Mouse (Mus musculus): ENCODE results near the gene Arl14. TPM values are rescaled to one million over a fixed set of nuclear protein-coding genes. Genes with fewer than 3 reads are reported as not detected.

Gene Arl14
- polyA plus RNA-seq (2015; fragmentation: Nextera tagmentation; extraction: Ambion mirVana): not detected in 2 replicates

DNA sequence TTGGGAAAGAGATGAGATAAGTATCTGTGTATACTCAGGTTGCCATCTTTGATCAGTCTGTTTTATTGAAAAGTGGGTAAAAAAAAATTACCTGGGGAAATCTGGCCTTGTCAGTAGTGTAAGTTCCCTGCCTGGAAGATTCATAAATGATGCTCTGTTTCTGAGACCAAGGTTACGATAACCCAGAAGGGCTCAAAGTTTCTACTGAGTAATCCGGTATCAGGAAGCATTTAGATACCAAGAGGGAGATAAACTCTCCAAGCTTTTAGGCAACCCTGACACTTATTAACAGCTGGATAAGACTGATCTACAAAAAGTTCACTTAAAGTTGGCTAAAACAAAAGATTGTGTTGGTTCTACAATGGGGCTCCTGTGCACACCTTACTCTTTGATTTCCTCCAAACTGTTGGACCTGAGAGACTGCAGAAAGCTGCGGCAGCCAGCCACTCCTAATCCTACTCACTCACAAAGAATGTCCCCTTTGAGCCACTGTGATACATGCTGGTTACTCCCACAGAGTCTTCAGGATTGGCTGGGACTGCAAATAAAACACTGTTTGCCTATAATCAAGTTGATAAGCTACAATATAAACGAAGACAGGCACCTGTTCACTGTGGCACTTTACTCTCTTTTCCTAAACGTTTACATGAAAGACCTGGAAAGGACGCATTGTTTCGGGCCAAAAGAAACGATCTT, at the start of gene Arl14:
Gene Arl14 (plus strand): TSS at position 614 of the 696 bp plus-strand sequence.
- Histone ChIP-seq H3K9me3 (no peaks in the 10 kb centered on the region), H3K4me3 (no peak within 1 kb of the TSS), H3K4me2 (no peak within 1 kb of the TSS), H3K9ac (no peak within 1 kb of the TSS), H3K36me3 (replicated peaks) (no peaks in the 10 kb centered on the region), H3K4me1 (no peaks in the 10 kb centered on the region), H3K27ac (no peak within 1 kb of the TSS), H3K27me3 (replicated peaks) (no peaks in the 10 kb centered on the region)
- 74% methylated on average over 8 of the region's 8 CpGs for WGBS
- ATAC-seq (replicated peaks): no peak

DNA sequence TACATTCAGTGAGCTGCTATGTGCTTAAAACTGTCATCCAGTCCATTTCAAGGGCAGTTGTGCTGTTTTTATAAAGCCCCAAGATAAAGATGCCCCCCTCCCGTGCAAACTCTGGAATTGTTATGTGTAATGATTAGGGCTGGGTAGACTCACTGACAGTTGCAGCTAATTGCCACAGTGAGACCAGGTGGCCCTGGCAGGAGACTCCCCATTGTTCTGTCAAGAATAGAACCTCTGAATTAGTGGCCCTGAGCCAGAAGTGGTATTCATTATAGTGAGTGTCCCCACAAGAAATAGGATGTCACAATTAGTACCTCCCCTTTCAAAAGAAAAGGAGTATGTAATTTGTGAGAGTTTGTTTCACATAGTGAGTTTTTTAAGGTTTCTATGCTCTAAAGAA, 47.0 kb upstream of the Arl14 start:
- no peak for ATAC-seq (replicated peaks)
- Histone ChIP-seq H3K9me3 (no peaks in the 10 kb centered on the region), H3K27me3 (replicated peaks) (no peaks in the 10 kb centered on the region), H3K4me3 (no peak overlapping the region), H3K27ac (no peak overlapping the region), H3K4me1 (peaks cover 8% of the 10 kb centered on the region), H3K9ac (no peak overlapping the region), H3K4me2 (no peak overlapping the region), H3K36me3 (replicated peaks) (no peaks in the 10 kb centered on the region)
- 18% methylated on average over 1 of the region's 1 CpGs for WGBS

DNA sequence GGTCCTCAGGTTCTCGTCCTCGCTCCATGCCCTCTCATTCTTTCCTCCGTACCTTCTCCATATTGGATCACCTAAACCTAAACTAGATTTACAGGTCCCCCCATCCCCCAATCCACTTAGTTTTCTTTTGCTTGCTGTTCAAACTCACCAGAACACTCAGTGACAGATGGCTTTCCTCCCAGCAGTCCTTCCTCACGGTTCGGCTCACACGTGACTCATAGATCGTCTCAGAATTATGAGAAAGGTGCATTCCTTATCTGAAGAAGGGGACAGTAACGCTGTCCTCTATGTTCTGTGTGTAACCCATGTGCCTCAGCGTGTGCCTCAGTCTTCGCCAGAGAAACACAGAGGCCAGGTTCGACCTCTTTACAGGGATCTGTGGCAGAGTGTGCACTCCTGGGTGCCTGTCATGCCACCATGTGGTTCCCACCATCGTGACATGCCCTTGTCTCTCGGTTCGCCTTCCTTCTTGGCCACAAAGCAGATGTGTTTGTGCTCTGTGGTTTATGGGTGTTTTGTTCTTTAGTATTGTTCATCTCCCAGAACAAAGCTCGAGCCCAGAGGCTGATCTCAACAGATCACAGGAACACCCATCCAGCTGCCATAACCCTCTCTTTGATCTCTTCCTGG, 44.9 kb upstream of the Arl14 start:
- no peak overlapping the region for H3K4me3 ChIP-seq
- H3K4me1 ChIP-seq: peaks cover 8% of the 10 kb centered on the region
- H3K4me2 ChIP-seq: no peak overlapping the region
- H3K9ac ChIP-seq: no peak overlapping the region
- H3K9me3 ChIP-seq: no peaks in the 10 kb centered on the region
- no peaks in the 10 kb centered on the region for H3K27me3 ChIP-seq (replicated peaks)
- no peaks in the 10 kb centered on the region for H3K36me3 ChIP-seq (replicated peaks)
- WGBS: 80% methylated on average over 15 of the region's 15 CpGs
- H3K27ac ChIP-seq: no peak overlapping the region
- no peak; the same call in 1 of the 2 replicates for ATAC-seq (replicated peaks)

DNA sequence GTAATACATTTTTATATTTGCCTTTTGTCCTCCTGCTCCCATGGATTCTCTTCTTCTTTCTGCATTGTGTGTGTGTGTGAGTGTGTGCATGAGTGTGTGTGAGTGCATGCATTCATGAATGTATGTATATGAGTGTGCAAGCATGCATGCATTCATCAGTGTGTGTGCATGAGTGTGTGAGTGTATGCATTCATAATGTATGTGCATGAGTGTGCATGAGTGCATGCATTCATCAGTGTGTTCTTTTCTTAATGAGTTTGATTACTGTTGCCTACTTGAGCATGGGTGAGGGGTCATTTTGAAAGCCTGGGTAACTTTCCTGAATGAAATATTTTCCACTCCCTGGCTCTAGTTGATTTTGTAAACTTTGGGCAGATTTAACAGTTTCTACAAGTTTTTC, 44.3 kb upstream of the Arl14 start:
- peak overlapping the region; percentile 24 for H3K4me2 ChIP-seq
- H3K9ac ChIP-seq: no peak overlapping the region
- no peaks in the 10 kb centered on the region for H3K27me3 ChIP-seq (replicated peaks)
- H3K36me3 ChIP-seq (replicated peaks): no peaks in the 10 kb centered on the region
- peak; percentile 58; the same call in 1 of the 2 replicates for ATAC-seq (replicated peaks)
- H3K9me3 ChIP-seq: no peaks in the 10 kb centered on the region
- H3K27ac ChIP-seq: no peak overlapping the region
- H3K4me3 ChIP-seq: no peak overlapping the region
- peaks cover 8% of the 10 kb centered on the region for H3K4me1 ChIP-seq

DNA sequence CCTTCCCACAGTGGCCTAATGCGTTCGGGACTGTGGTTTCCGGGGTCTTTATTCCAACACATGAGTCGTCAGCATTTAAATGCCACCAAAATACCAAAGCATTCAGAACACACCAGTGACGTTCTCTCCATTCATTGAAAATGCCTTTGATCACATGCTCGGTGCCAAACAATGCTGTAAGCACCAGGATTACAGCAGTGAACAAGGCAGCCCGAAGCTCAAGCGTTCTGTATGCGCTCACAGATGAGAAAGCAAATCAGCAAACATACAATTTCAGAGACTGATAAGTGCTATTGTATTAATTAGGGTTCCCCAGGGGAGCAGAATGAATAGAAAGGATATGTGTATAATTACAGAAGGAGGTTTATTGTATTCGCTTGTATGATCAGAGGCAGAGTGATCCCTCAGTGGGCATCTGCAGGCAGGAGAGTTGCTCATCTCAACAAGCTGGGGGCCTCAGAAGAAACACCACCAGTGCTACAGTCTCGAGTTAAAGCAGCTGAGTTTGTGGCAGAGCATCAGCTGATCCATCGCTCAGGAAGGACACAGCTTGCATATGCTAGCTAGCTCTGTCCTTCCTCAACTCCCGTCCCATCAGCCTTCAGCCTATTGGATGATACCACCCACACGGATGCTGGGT, 43.7 kb upstream of the Arl14 start:
- Histone ChIP-seq H3K4me1 (peaks cover 8% of the 10 kb centered on the region), H3K27ac (no peak overlapping the region), H3K27me3 (replicated peaks) (no peaks in the 10 kb centered on the region), H3K9me3 (no peaks in the 10 kb centered on the region), H3K9ac (no peak overlapping the region), H3K36me3 (replicated peaks) (no peaks in the 10 kb centered on the region), H3K4me2 (peak overlapping the region; percentile 24), H3K4me3 (no peak overlapping the region)
- peak; percentile 83 for ATAC-seq (replicated peaks)
- 29% methylated on average over 14 of the region's 14 CpGs for WGBS

DNA sequence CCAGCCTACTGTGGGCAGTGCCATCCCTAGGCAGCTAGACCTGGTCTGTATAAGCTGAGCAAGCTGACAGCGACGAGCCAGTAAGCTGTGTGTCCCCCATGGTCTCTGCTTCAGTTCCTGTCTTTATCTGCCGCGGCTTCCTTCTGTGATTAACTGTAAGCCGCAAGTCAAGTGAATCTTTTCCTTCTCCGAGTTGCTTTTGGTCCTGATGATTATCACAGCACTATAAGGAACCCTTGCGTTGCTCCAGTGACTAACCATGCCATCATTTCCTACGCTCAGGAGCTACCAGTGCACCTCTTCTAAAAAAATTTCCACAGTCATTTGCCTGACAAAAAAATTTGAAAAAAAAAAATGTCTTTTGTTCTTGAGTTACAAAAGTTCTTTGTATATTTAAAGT, 40.7 kb upstream of the Arl14 start:
- no peak for ATAC-seq (replicated peaks)
- no peak overlapping the region for H3K27ac ChIP-seq
- WGBS: 93% methylated on average over 8 of the region's 8 CpGs
- H3K27me3 ChIP-seq (replicated peaks): no peaks in the 10 kb centered on the region
- H3K4me2 ChIP-seq: no peak overlapping the region
- H3K4me3 ChIP-seq: no peak overlapping the region
- H3K4me1 ChIP-seq: peaks cover 8% of the 10 kb centered on the region
- no peaks in the 10 kb centered on the region for H3K36me3 ChIP-seq (replicated peaks)
- no peak overlapping the region for H3K9ac ChIP-seq
- no peaks in the 10 kb centered on the region for H3K9me3 ChIP-seq

DNA sequence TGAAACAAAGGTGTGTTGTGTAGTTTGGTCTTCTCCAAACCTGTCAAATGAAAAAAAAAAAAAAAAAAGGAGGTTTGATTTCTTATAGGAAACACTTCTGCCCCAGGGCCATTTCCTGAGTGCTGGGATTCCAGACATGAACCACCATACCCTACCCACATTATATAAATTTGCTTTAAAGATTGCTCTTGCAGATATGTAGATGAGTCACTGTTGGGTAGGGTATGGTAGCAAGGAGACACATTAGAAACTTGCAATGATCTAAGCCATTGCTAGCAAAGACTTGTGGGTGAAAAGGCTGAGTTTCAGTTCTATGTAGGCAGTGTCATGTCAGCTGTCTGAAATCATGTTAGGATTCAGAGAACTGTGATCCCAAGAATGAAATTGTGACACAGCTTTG, 40.0 kb upstream of the Arl14 start:
- H3K9me3 ChIP-seq: no peaks in the 10 kb centered on the region
- H3K4me2 ChIP-seq: no peak overlapping the region
- no peak overlapping the region for H3K27ac ChIP-seq
- no peak overlapping the region for H3K9ac ChIP-seq
- no peak for ATAC-seq (replicated peaks)
- H3K36me3 ChIP-seq (replicated peaks): no peaks in the 10 kb centered on the region
- peaks cover 8% of the 10 kb centered on the region for H3K4me1 ChIP-seq
- no peak overlapping the region for H3K4me3 ChIP-seq
- H3K27me3 ChIP-seq (replicated peaks): no peaks in the 10 kb centered on the region

DNA sequence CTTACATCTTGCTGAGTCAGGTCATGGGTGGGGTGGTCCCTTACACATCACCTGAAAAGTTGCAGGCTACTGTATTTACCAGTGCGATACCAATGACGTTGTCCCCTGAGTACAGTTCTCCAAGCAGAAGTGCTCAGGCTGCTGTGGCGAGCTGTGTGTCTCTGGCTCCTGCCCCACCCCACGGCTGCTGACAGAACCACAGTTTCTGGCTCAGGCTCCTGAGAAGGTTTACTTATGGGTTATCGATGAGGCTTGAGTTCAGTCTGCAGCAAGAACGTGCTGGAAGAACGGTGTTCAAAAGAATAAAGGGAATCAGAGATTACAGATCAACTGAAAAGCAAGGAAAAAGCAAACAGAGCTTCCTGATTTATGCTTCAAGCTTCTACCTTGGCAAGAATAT, 37.0 kb upstream of the Arl14 start:
- H3K9me3 ChIP-seq: no peaks in the 10 kb centered on the region
- H3K36me3 ChIP-seq (replicated peaks): no peaks in the 10 kb centered on the region
- no peaks in the 10 kb centered on the region for H3K4me1 ChIP-seq
- H3K4me3 ChIP-seq: no peak overlapping the region
- H3K27ac ChIP-seq: no peak overlapping the region
- H3K4me2 ChIP-seq: no peak overlapping the region
- H3K9ac ChIP-seq: no peak overlapping the region
- H3K27me3 ChIP-seq (replicated peaks): no peaks in the 10 kb centered on the region
- WGBS: 90% methylated on average over 7 of the region's 7 CpGs
- ATAC-seq (replicated peaks): no peak

DNA sequence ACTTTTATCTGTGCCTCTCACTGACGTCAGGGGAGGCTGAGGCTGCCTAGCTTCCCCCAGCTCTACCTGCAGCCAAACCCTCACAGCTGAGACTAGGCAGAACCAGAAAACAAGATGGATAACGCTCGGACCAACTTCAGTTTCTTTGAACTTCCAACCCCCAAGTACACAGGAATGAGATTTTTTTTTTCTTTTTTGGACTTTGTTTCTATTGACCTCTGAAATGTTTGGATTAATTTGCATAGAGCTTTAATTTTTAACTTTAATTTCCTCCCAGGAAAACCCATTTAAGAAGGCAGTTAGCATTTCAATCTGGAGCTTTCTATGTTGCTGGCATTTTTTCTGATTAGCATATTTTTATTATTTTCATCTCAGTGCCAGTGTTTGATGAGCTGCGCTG, 36.2 kb upstream of the Arl14 start:
- Histone ChIP-seq H3K9me3 (no peaks in the 10 kb centered on the region), H3K4me3 (no peak overlapping the region), H3K36me3 (replicated peaks) (no peaks in the 10 kb centered on the region), H3K4me1 (no peaks in the 10 kb centered on the region), H3K27me3 (replicated peaks) (no peaks in the 10 kb centered on the region), H3K9ac (no peak overlapping the region), H3K27ac (no peak overlapping the region), H3K4me2 (no peak overlapping the region)
- no peak for ATAC-seq (replicated peaks)
- WGBS: 75% methylated on average over 4 of the region's 4 CpGs

DNA sequence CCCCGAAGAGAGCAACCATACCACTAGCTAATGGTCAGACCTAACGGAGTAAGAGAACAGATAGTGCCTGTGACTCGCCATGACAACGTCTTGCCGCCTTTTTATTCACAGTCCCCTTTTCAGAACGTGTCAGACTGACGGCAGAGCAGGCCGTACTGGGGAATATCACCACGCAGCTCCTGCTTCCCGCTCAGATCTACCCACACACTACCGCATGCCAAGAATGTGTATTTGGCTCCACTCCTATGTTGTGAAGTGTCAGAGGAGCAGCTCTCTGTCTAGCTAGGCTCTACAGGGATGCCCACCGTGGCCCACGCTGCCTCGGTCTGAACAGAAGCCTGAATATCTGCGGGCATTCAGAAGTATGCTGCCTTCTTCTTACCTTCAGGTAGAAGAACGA, 35.6 kb upstream of the Arl14 start:
- no peaks in the 10 kb centered on the region for H3K4me1 ChIP-seq
- no peak overlapping the region for H3K4me3 ChIP-seq
- no peak for ATAC-seq (replicated peaks)
- no peaks in the 10 kb centered on the region for H3K36me3 ChIP-seq (replicated peaks)
- H3K27ac ChIP-seq: no peak overlapping the region
- no peaks in the 10 kb centered on the region for H3K9me3 ChIP-seq
- H3K4me2 ChIP-seq: no peak overlapping the region
- H3K9ac ChIP-seq: no peak overlapping the region
- WGBS: 74% methylated on average over 16 of the region's 16 CpGs
- H3K27me3 ChIP-seq (replicated peaks): no peaks in the 10 kb centered on the region

DNA sequence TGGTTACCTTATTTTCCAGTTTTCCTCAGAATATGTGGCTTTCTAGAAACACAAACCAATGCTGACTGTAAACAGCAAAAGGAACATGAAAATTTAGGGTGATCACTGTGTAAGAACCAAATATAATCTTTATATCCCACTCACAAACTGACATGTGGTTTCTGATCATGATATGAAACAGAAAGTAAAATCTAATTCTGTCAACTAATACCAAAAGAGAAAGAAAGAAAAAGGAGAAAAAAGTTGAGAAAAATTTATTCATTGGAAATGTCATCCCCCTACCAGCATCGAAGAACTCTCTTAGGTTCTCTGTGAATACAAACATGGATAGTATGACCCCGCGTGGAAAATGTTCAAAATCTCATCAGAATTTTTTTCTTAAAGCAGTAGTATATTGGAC, 29.2 kb upstream of the Arl14 start:
- Histone ChIP-seq H3K4me3 (no peak overlapping the region), H3K27ac (no peak overlapping the region), H3K4me2 (no peak overlapping the region), H3K36me3 (replicated peaks) (no peaks in the 10 kb centered on the region), H3K9me3 (no peaks in the 10 kb centered on the region), H3K4me1 (no peaks in the 10 kb centered on the region), H3K27me3 (replicated peaks) (no peaks in the 10 kb centered on the region), H3K9ac (no peak overlapping the region)
- no peak for ATAC-seq (replicated peaks)
- 92% methylated on average over 3 of the region's 3 CpGs for WGBS

DNA sequence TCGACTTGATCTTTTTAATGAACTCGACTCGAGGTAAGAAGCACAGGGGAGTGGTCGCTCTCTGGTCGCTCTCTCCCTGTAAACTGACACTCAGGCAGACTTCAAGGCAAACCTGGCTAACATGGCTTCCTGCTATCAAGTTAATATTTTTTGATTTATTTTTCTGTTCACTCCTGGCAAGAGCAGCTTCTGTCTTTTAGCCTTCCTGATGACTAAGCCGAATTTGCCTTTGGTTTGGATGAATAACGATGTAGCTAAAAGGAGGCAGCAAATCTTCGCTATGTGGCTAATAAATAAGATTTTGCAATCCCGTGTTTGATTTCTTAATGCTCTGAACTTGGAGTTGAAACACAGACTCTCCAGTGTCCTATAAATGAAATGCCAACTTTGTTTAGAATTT, 27.7 kb upstream of the Arl14 start:
- 64% methylated on average over 9 of the region's 9 CpGs for WGBS
- Histone ChIP-seq H3K27me3 (replicated peaks) (no peaks in the 10 kb centered on the region), H3K27ac (no peak overlapping the region), H3K9me3 (no peaks in the 10 kb centered on the region), H3K36me3 (replicated peaks) (no peaks in the 10 kb centered on the region), H3K4me1 (no peaks in the 10 kb centered on the region), H3K4me3 (no peak overlapping the region), H3K4me2 (no peak overlapping the region), H3K9ac (no peak overlapping the region)
- no peak for ATAC-seq (replicated peaks)

DNA sequence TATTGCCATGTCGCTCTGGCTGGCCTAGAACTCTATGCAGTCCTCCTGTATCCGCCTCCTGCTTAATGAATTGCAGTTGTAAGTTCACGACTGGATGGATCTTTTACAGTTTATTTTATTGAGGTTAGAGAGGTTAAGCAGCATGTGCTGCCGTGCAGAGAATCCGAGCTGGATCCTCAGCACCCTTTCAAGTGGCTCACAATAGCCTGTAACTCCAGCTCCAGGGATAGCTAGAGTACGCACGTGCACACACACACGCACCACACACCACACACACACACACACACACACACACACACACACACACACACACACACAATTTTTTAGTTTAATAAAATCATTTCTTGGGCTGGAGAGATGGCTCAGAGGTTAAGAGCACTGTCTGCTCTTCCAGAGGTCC, 27.0 kb upstream of the Arl14 start:
- Histone ChIP-seq H3K9ac (no peak overlapping the region), H3K27me3 (replicated peaks) (no peaks in the 10 kb centered on the region), H3K27ac (no peak overlapping the region), H3K36me3 (replicated peaks) (no peaks in the 10 kb centered on the region), H3K4me2 (no peak overlapping the region), H3K9me3 (no peaks in the 10 kb centered on the region), H3K4me3 (no peak overlapping the region), H3K4me1 (no peaks in the 10 kb centered on the region)
- 63% methylated on average over 8 of the region's 8 CpGs for WGBS
- no peak for ATAC-seq (replicated peaks)

Data from midbrain, embryonic 15.5 days (tissue).